Mouse (Mus musculus): Measurements from ENCODE around the gene Tbpl1.

- no peak for TF ChIP-seq CTCF (IDR thresholded peaks at IDR 0.05; ENCODE audit: insufficient read depth, low read length)
- TF ChIP-seq POLR2A (IDR thresholded peaks at IDR 0.05; ENCODE audit: borderline replicate concordance, extremely low read depth, low read depth, low read length), result no peak
These were observed 33.4 kb downstream of the Tbpl1 start for GRCm38 (mm10) chr10:22698158-22698953.
